Mouse (Mus musculus): ENCODE results near the gene Clcf1. TPM values are rescaled to one million over a fixed set of nuclear protein-coding genes. Genes with fewer than 3 reads are reported as not detected.

Clcf1 gene
- polyA plus RNA-seq (2015; fragmentation: Nextera tagmentation; extraction: Ambion mirVana): 5.1 and 6.8 TPM in 2 replicates

GRCm38 (mm10) chr19:4214071-4214770 lies at the start of gene Clcf1, which contains the start of gene AC109138.7:
Gene Clcf1 (plus strand): TSS chr19:4214238.
Gene AC109138.7 (plus strand): TSS chr19:4214357.
- peak within 1 kb of the TSS; percentile 66 for H3K4me3 ChIP-seq (replicated peaks)
- peak within 1 kb of the TSS; percentile 85 for H3K9ac ChIP-seq
- 2% methylated on average over 48 of the region's 49 CpGs for WGBS
- no peaks in the 10 kb centered on the region for H3K9me3 ChIP-seq (replicated peaks)
- peaks cover 71% of the 10 kb centered on the region for H3K4me1 ChIP-seq
- ATAC-seq (replicated peaks; ENCODE audit: low FRiP score): peak; percentile 45
- peak within 1 kb of the TSS; percentile 94 for H3K27ac ChIP-seq
- no peaks in the 10 kb centered on the region for H3K36me3 ChIP-seq
- H3K27me3 ChIP-seq: peaks cover 5% of the 10 kb centered on the region; the same call in 1 of the 2 replicates
- peak within 1 kb of the TSS; percentile 84 for H3K4me2 ChIP-seq

GRCm38 (mm10) chr19:4164721-4165120 lies 49.3 kb upstream of the Clcf1 start:
- WGBS: 72% methylated on average over 2 of the region's 2 CpGs
- Histone ChIP-seq H3K27ac (peak overlapping the region; percentile 32; the same call in 1 of the 2 replicates), H3K4me1 (peaks cover 20% of the 10 kb centered on the region), H3K27me3 (no peaks in the 10 kb centered on the region), H3K4me2 (no peak overlapping the region), H3K9me3 (replicated peaks) (no peaks in the 10 kb centered on the region), H3K9ac (no peak overlapping the region), H3K36me3 (peaks cover 19% of the 10 kb centered on the region), H3K4me3 (replicated peaks) (no peak overlapping the region)
- ATAC-seq (replicated peaks; ENCODE audit: low FRiP score): no peak

- Histone ChIP-seq H3K27ac (no peak overlapping the region), H3K4me2 (no peak overlapping the region), H3K4me1 (peaks cover 41% of the 10 kb centered on the region), H3K27me3 (no peaks in the 10 kb centered on the region), H3K36me3 (no peaks in the 10 kb centered on the region), H3K4me3 (replicated peaks) (no peak overlapping the region), H3K9ac (no peak overlapping the region), H3K9me3 (replicated peaks) (no peaks in the 10 kb centered on the region)
- ATAC-seq (replicated peaks; ENCODE audit: low FRiP score): no peak
- WGBS: 83% methylated on average over 9 of the region's 9 CpGs
These were observed 47.2 kb upstream of the Clcf1 start for GRCm38 (mm10) chr19:4166678-4167476.

- peak overlapping the region; percentile 93 for H3K4me2 ChIP-seq
- peak overlapping the region; percentile 51 for H3K4me3 ChIP-seq (replicated peaks)
- no peaks in the 10 kb centered on the region for H3K36me3 ChIP-seq
- peak overlapping the region; percentile 76 for H3K9ac ChIP-seq
- peak overlapping the region; percentile 92 for H3K27ac ChIP-seq
- peak; percentile 95 for ATAC-seq (replicated peaks; ENCODE audit: low FRiP score)
- under 1% methylated on average over 43 of the region's 43 CpGs for WGBS
- H3K27me3 ChIP-seq: no peaks in the 10 kb centered on the region
- H3K9me3 ChIP-seq (replicated peaks): no peaks in the 10 kb centered on the region
- H3K4me1 ChIP-seq: peaks cover 30% of the 10 kb centered on the region
These were observed 44.7 kb upstream of the Clcf1 start for GRCm38 (mm10) chr19:4169378-4169784.

DNA sequence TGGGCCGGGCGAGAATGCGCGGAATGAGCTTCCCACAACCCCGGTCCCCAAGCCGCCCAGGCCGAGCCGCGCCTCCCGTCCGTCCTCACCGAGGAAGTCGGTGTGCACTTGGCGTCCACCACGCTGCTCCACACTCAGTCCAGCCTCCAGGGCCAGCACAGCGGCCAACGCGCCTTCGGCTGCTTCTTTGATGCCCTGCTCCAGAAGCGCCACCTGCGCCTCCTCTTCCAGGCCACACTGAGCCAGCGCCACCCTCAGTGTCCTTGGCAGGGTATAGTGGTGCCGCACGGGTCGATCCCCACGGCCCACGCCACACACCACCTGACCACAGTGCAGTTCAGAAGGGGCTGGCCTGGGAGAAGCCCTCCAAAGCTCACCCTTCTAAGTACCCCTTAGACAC lies 44.2 kb upstream of the Clcf1 start:
- peak overlapping the region; percentile 76 for H3K9ac ChIP-seq
- 9% methylated on average over 27 of the region's 27 CpGs for WGBS
- H3K9me3 ChIP-seq (replicated peaks): no peaks in the 10 kb centered on the region
- no peaks in the 10 kb centered on the region for H3K27me3 ChIP-seq
- peak overlapping the region; percentile 92 for H3K27ac ChIP-seq
- H3K4me2 ChIP-seq: peak overlapping the region; percentile 93
- no peaks in the 10 kb centered on the region for H3K36me3 ChIP-seq
- H3K4me3 ChIP-seq (replicated peaks): peak overlapping the region; percentile 51
- peaks cover 30% of the 10 kb centered on the region for H3K4me1 ChIP-seq
- ATAC-seq (replicated peaks; ENCODE audit: low FRiP score): peak; percentile 73

DNA sequence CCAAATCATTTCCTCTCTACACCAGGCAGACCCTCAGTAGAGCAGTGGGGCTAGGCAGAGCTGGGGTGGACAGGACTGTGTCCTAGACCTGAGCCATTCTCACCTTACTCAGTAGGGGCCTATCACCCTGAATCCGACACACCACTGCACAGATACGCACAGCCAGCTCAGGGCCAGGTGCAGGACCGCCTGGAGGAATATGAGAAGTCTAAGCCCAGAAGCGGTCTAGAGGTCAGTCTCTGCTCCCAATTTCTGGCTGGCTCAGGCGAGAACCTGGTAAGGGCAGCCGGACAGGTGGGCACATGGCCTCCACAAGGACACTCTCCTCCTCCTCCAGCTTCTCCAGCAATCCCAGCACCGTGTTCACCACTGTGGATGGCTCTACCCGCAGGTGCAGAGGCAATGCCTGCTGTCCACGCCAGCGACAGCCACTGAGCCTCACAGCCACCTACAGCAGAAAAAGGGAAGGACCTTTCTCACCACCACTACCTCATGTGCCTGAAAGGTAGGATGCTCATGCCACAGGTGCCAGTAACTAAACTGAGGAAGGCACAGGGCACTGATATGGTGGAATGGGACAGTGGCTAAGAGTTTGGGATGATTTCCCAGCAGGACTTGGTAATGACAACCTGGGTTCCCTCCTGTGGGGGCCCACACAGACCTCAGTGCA lies 43.2 kb upstream of the Clcf1 start:
- H3K27me3 ChIP-seq: peaks cover 2% of the 10 kb centered on the region; the same call in 1 of the 2 replicates
- H3K9me3 ChIP-seq (replicated peaks): no peaks in the 10 kb centered on the region
- no peak overlapping the region for H3K4me3 ChIP-seq (replicated peaks)
- 81% methylated on average over 10 of the region's 10 CpGs for WGBS
- peaks cover 40% of the 10 kb centered on the region for H3K4me1 ChIP-seq
- ATAC-seq (replicated peaks; ENCODE audit: low FRiP score): no peak
- H3K9ac ChIP-seq: no peak overlapping the region
- no peak overlapping the region for H3K4me2 ChIP-seq
- no peak overlapping the region; the same call in 1 of the 2 replicates for H3K27ac ChIP-seq
- H3K36me3 ChIP-seq: no peaks in the 10 kb centered on the region

- Histone ChIP-seq H3K4me3 (replicated peaks) (no peak overlapping the region), H3K36me3 (no peaks in the 10 kb centered on the region), H3K9me3 (replicated peaks) (no peaks in the 10 kb centered on the region), H3K4me1 (peaks cover 42% of the 10 kb centered on the region), H3K27ac (peak overlapping the region; percentile 37; the same call in 1 of the 2 replicates), H3K4me2 (no peak overlapping the region), H3K9ac (no peak overlapping the region), H3K27me3 (peaks cover 5% of the 10 kb centered on the region)
- ATAC-seq (replicated peaks; ENCODE audit: low FRiP score): no peak
- 64% methylated on average over 13 of the region's 13 CpGs for WGBS
These were observed 42.4 kb upstream of the Clcf1 start for GRCm38 (mm10) chr19:4171393-4172290.

GRCm38 (mm10) chr19:4172925-4173324 lies 41.1 kb upstream of the Clcf1 start:
- no peak overlapping the region for H3K4me2 ChIP-seq
- H3K4me1 ChIP-seq: peaks cover 42% of the 10 kb centered on the region
- WGBS: 53% methylated on average over 11 of the region's 11 CpGs
- H3K27me3 ChIP-seq: peaks cover 9% of the 10 kb centered on the region
- no peak for ATAC-seq (replicated peaks; ENCODE audit: low FRiP score)
- H3K9ac ChIP-seq: no peak overlapping the region
- H3K9me3 ChIP-seq (replicated peaks): no peaks in the 10 kb centered on the region
- H3K4me3 ChIP-seq (replicated peaks): no peak overlapping the region
- no peak overlapping the region for H3K27ac ChIP-seq
- H3K36me3 ChIP-seq: no peaks in the 10 kb centered on the region

GRCm38 (mm10) chr19:4175368-4175947 lies 38.6 kb upstream of the Clcf1 start, which contains the start of gene Carns1:
Gene Carns1 (minus strand): TSS chr19:4175479.
- Histone ChIP-seq H3K27me3 (peaks cover 9% of the 10 kb centered on the region), H3K9me3 (replicated peaks) (no peaks in the 10 kb centered on the region), H3K4me2 (peak within 1 kb of the TSS; percentile 55), H3K36me3 (no peaks in the 10 kb centered on the region), H3K27ac (peak within 1 kb of the TSS; percentile 37; the same call in 1 of the 2 replicates), H3K4me3 (replicated peaks) (peak within 1 kb of the TSS; percentile 28), H3K4me1 (peaks cover 33% of the 10 kb centered on the region), H3K9ac (0 out of 2 replicates have a peak within 1 kb of the TSS, but pooled peaks have one; percentile 4)
- 3% methylated on average over 11 of the region's 11 CpGs for WGBS
- peak; percentile 69 for ATAC-seq (replicated peaks; ENCODE audit: low FRiP score)

- H3K27me3 ChIP-seq: peaks cover 9% of the 10 kb centered on the region
- no peak overlapping the region for H3K4me2 ChIP-seq
- no peaks in the 10 kb centered on the region for H3K9me3 ChIP-seq (replicated peaks)
- ATAC-seq (replicated peaks; ENCODE audit: low FRiP score): no peak
- no peak overlapping the region for H3K4me3 ChIP-seq (replicated peaks)
- H3K9ac ChIP-seq: no peak overlapping the region
- H3K27ac ChIP-seq: no peak overlapping the region
- WGBS: 86% methylated on average over 7 of the region's 7 CpGs
- H3K36me3 ChIP-seq: no peaks in the 10 kb centered on the region
- peaks cover 29% of the 10 kb centered on the region for H3K4me1 ChIP-seq
These were observed 33.6 kb upstream of the Clcf1 start for GRCm38 (mm10) chr19:4180411-4180810.

Data from kidney, embryonic 15.5 days (tissue).